Mouse (Mus musculus) myocyte (in vitro differentiated cells): Measurements from ENCODE around the gene Dtl.

Experiments used
- CEBPB ChIP-seq: IDR thresholded peaks from 2 replicates; pipeline ENCODE4 v1.6.1; 2011; ENCODE audit warnings: mild to moderate bottlenecking, moderate library complexity; ENCODE audit not compliant: poor library complexity, insufficient read depth, severe bottlenecking
- E2F4 ChIP-seq: IDR thresholded peaks from one replicate; pipeline ENCODE4 v1.6.1; 2011; ENCODE audit warnings: mild to moderate bottlenecking, control low read depth, moderate library complexity; ENCODE audit not compliant: insufficient read depth
- MAX ChIP-seq: IDR thresholded peaks from one replicate; pipeline ENCODE4 v1.6.1; 2011; ENCODE audit warnings: low read depth, mild to moderate bottlenecking, control low read depth
- MYOD1 ChIP-seq, 3 experiments: IDR thresholded peaks; one replicate each; pipeline ENCODE4 v1.6.1; 2011; ENCODE audit warnings: control low read depth in 2 of 3, low read depth in 2 of 3, mild to moderate bottlenecking in 2 of 3, moderate library complexity in 1 of 3; ENCODE audit not compliant: insufficient read length in 2 of 3, control insufficient read depth in 1 of 3
- MYOG ChIP-seq, 3 experiments: IDR thresholded peaks; one replicate each; pipeline ENCODE4 v1.6.1; 2011; ENCODE audit warnings: control low read depth in 2 of 3, low read depth in 2 of 3, mild to moderate bottlenecking in 2 of 3; ENCODE audit not compliant: insufficient read length in 2 of 3, control insufficient read depth in 1 of 3, insufficient read depth in 1 of 3
- POLR2A ChIP-seq: IDR thresholded peaks from one replicate; pipeline ENCODE4 v1.6.1; 2011; ENCODE audit warnings: low read depth, mild to moderate bottlenecking, control low read depth, moderate library complexity; ENCODE audit not compliant: insufficient read length
- POLR2AphosphoS2 ChIP-seq: IDR thresholded peaks from one replicate; pipeline ENCODE4 v1.6.1; 2011; ENCODE audit warnings: low read depth, control low read depth; ENCODE audit not compliant: insufficient read length
- TCF12 ChIP-seq: IDR thresholded peaks from one replicate; pipeline ENCODE4 v1.6.1; 2011; ENCODE audit warnings: mild to moderate bottlenecking, control low read depth; ENCODE audit not compliant: poor library complexity, insufficient read depth, severe bottlenecking
- USF1 ChIP-seq: IDR thresholded peaks from one replicate; pipeline ENCODE4 v1.6.1; 2011; ENCODE audit warnings: low read depth, mild to moderate bottlenecking, control low read depth, moderate library complexity

- no peak for TF ChIP-seq POLR2AphosphoS2
- no peak for TF ChIP-seq POLR2A
- TF ChIP-seq TCF12: no peak
- no peak for TF ChIP-seq MYOD1 (IDR thresholded peaks at IDR 0.05; ENCODE audit: control insufficient read depth in 1 of 3, insufficient read length in 2 of 3, low read depth in 2 of 3)
- TF ChIP-seq USF1: no peak
- no peak for TF ChIP-seq E2F4
- TF ChIP-seq CEBPB: no peak
- TF ChIP-seq MYOG (IDR thresholded peaks at IDR 0.05; ENCODE audit: control insufficient read depth in 1 of 3, insufficient read depth in 1 of 3, insufficient read length in 2 of 3, low read depth in 2 of 3): no peak
- TF ChIP-seq MAX: no peak
These were observed 34.2 kb upstream of the Dtl start for GRCm38 (mm10) chr1:191609578-191609977.
